Mouse (Mus musculus) ovary, adult 18-20 months (tissue): ENCODE results near the gene Tulp3.
"Not testable (repeated sequence)": the region's sequence is repeated elsewhere in the genome, so short reads cannot be mapped to it uniquely, and the experiment has no call there.

Experiments used
- DNase-seq: peaks from one replicate; pipeline ENCODE4 v3.0.0; 2022; ENCODE audit warnings: low spot score, mixed read lengths

Tulp3 gene

GRCm38 (mm10) chr6:128355726-128356416, at the start of gene Tulp3:
Gene Tulp3, minus strand, starts transcription at chr6:128355851.
- peak; percentile 95 for DNase-seq

DNA sequence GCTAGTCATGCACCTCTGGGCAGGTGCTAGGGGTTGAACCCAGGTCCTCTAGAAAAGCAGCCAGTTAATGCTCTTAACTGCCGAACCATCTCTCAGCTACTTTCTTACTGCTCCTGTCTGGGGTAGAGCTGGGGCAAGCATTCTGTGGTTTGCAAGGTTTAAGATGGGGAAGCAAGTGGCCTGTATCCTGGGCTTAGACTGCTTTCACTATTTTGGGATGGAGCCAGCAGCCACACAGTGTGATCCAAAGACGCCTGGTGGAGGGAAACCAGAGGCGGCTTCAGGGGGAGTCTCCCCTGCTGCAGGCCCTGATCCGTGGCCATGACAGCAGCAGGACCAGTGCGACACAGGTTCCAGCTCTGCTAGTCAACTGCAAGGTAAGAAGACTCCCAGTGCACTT, 49.1 kb upstream of the Tulp3 start:
- no peak for DNase-seq

DNA sequence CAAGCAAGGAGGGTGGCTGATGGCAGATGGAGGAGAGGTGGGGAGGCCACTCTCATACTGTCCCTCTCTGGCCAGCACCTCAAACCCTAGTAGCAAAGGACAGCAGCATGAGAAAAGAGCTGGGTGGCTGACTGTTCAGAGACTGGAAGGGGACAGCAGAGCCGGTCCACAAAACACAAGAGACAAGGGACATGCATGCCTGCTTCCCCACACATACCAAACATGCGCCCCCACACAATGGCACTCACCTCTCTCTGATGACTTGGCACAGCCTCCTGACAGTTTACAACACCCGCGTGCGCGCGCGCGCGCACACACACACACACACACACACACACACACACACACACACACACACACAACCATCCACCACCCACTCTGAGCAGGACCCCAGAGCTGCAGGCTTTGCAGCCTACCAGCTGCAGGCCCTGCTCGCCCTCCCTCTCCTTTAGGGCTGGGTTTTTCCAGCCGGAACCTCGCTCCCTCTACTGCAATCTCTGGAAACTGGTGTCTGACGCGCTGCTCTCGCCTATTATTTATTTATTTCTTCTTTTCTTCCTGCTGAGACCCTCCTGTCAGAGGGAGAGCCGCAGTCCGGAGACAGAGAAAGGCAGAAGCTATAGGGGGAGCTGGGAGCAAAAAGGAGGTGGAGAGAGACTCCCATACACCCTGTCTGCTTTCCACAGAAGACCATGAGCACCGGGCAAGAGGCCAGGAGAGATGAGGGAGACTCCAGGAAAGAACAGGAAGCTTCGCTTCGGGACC, 44.0 kb upstream of the Tulp3 start:
- peak; percentile 37 for DNase-seq

DNA sequence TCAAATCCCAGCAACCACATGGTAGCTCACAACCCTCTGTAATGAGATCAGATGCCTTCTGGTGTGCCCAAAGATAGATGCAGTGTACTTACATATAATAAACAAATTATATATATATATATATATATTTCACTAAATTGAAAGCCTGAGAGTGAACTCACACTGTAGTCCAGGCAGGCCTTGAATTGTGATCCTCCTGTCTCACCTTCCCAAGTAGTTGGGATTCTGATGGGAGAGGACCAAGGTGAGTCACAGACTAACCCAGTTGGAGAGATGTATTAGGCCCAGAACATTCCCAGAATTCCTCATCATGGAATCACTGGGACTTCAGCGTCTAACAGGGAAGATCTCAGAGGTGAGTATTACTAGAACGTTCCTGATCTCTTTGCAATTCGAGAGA, 43.3 kb upstream of the Tulp3 start, which contains the start of gene Nrip2:
Nrip2 (plus strand) TSS at position 301 of the 400 bp plus-strand sequence.
- DNase-seq, result no peak

GRCm38 (mm10) chr6:128397574-128398261, 42.1 kb upstream of the Tulp3 start:
- no peak for DNase-seq

DNA sequence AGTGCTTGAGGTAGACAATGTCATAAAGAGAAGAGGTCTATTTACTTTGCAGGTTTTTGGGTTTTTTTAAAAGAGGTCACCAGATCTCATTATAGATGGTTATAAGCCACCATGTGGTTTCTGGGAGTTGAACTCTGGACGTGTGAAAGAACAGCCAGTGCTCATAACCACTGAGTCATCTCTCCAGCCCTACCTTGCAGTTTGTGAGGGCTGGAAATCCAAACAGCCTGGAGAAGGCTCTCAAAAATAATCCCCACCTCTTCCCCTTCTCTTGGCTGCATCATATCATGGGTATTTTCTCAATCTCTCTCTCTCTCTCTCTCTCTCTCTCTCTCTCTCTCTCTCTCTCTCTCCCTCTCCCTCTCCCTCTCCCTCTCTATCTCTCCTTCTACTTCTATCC, 35.0 kb upstream of the Tulp3 start:
- no peak for DNase-seq

GRCm38 (mm10) chr6:128389185-128389584, 33.5 kb upstream of the Tulp3 start:
- DNase-seq, result no peak

DNA sequence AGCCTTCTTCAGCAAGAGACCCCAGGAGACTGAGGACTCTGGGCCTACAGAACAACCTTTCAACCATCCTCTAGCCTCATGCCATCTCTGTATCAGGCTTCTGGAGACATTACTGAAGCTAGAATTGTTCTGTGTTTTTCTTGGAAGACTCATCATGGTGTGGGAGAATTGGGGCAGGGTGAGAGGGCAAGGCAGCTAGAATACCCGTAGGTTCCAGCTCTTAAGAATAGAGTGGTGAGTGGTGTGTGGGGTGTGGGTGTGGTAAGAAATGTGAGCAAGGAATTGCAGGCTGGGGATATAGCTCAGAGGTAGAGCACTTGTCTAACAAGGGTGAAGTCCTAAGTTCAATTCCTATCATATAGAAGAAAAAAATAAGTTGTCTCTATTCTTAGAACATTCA, 29.4 kb upstream of the Tulp3 start:
- no peak for DNase-seq

- DNase-seq, result no peak
These were observed 28.1 kb upstream of the Tulp3 start for GRCm38 (mm10) chr6:128383752-128384151.

GRCm38 (mm10) chr6:128381254-128381653, 25.6 kb upstream of the Tulp3 start:
- DNase-seq, result no peak

DNA sequence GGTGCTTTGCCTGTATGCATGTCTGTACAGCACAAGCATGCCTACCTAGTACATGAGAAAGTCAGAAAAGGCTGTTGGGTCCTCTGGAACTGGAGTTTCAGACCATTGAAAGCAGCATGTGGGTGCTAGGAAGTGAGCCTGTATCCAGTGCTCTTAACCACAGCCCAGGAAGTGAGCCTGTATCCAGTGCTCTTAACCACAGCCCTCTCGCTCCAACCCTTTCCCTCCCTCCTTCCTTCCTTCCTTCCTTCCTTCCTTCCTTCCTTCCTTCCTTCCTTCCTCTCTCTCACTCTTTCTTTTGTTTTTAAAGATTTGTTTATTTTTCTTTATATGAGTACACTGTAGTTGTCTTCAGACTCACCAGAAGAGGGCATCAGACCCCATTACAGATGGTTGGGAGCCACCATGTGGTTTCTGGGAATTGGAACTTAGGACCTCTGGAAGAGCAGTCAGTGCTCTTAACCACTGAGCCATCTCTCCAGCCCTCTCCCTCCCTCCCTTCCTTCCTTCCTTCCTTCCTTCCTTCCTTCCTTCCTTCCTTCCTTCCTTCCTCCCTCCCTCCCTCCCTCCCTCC, 25.0 kb upstream of the Tulp3 start:
- not testable (repeated sequence) for DNase-seq

DNA sequence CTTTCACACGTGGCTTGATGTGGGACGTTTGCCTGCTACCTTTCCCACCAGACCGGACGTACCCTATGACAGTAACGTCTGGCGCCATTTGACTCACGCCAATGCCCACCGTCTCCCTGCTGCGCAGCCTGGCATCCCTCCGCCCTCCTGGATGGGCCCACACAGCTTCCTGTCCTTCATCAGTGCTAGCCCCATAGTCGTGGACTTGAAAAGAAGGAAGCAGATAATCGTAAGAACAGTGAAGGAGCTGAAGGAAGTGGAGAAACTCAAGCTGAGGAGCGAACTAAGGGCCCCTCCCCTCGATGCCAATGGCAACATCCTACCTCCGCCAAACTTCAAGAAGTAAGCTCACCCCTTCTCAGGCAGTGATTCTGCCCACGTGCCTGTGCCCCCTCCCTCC, 24.0 kb upstream of the Tulp3 start:
- no peak for DNase-seq

DNA sequence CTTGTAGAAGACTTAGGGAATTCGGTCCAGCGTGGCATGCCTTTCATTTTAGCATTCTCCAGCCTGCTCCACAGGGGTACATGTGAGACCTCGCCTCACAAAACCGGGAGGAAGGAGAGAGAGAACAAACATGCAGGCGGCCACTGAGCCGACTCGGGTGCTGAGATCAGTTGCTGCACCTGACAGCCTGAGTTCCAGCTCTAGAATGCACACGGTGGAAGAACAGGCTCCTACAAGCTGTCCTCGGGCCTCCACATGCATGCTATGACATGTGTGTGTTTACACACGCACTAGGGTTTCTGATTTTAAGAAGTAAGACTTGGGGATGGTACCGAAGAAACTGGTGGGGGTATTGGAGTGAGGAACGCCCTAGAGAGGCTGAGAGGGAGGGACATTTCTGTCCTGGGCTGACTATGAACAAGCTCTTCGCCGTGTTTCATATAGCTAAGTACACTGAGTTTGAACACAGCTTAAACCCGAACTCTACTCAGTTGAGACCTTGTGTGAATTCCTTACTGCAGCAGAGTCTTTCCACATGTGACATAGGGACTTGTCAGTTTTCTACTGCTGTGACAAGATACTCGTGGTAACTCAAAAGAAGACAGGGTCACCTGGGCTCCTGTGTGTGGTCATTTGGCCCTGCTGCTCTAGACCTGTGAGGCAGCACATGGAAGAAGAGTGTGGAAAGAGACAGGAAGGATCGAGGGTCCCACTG, 20.9 kb upstream of the Tulp3 start:
- DNase-seq, result no peak

- no peak for DNase-seq
These were observed 19.5 kb upstream of the Tulp3 start, which contains the start of the genes Tex52 and Gm44596 for GRCm38 (mm10) chr6:128375192-128375591. Gene Tex52, plus strand, starts transcription at chr6:128375456. Gene Gm44596, plus strand, starts transcription at chr6:128375503.

DNA sequence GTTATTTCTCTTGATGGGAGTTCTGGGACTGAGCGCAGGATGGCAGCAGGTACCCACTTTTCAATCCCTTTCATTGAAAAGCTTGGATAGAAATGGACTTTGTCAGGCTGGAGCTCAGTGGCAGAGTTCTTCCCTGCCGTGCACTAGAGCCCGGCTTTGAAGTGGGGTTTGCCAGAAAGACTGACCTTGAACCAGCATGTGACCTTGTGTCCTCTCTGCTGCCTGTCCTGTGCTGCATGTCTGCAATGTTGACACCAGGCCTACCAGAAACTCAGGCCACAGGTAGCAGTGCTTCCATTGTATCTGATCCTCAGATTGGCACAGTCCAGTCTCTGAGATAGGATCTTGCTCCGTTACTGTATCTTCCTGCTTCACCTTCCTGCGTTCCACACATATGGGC, 14.4 kb upstream of the Tulp3 start:
- DNase-seq, result no peak

- DNase-seq, result no peak
These were observed 10.8 kb upstream of the Tulp3 start for GRCm38 (mm10) chr6:128366466-128366865.

DNA sequence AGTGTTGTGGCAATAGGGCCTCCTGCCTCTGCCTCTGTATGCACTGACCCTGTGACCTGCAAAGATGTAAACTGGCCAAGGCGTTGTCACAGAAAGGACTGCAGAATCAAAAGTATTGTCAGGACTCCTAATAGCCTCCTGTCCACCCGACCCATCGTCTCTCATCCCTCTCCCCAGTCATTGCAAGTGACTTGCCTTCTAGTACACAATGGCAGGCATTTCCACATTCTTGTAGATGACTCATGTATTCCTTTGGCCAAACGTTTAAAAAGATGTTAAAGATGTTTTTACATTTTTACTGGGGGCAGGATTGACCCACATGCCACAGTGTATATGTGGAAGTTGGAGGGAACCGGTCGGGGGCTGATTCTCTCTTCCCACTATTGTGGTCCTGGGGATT, 9.1 kb upstream of the Tulp3 start:
- no peak for DNase-seq

DNA sequence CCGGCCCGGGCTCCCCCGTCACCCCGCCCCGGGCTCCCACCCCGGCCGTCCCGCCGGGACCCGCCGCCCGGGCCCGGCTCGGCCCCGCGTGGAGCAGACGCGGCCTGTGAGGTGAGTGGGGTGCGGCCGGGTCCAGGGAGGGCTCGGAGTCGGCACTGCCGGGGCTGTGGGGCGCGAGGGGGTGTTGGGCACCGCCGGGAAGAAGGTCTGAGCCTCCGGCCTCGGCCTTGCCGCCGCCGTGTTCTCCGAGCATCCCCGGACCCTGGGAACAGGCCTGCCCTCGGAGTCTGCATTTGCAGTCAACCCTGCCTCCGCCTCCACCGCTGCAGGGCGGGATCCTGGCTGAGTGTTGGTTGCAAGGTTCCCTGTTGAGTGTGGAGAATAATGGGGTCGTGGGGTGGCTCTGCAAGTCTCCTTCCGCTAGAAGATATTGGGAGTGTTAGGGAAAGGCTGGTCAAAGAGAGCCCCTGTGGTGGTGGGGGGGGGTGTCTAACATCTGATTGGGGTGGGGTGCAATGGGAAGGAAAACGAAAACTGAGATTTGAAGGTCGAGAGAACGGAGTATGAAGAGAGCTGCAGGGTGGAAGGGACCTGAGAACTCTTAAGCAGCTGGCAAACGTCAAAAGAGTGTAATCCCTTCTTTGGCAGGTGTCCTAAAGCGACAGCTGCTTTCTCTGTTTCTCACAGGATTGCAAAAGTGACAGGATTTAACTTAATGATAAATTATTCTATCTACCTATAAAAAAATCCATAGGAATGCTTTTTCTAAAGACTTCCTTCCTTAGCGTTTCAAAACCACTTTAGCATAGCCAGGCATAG, 7.6 kb upstream of the Tulp3 start:
- DNase-seq, result no peak

DNA sequence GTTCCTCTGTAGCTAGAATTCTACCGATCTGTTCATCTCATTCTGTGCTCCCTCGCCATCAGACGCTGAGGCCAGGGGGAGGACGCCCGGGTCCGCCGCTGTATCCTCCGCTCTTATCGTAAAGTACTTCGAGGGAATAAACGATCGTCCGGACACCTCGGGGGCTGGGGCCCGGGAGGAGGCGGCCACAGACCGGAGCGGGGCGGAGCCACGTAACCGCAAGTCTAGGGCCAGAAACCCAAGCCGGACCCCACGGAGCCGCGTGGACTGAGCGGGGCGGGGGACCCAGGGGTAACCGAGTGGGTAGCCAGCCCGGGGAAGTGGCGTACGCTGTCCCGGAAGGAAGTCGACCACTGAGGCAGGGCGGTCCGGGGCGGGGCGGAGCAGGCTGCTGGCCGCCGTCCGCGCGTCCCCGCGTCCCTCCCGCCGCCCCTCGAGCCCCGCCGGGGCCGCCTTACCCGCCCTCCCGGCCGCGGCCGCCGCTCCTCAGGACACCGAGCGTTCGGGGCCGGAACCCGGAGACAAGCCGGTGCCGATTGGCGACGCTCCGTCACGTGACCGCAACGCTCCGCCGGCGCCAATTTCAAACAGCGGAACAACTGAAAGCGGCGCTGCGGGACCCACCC, 6.8 kb upstream of the Tulp3 start, which contains the start of the genes Rhno1 and Foxm1:
Rhno1 (minus strand) TSS at position 531 of the 626 bp plus-strand sequence.
Foxm1 (plus strand) TSS at position 587 of the 626 bp plus-strand sequence.
- DNase-seq, result peak; percentile 78

GRCm38 (mm10) chr6:128361901-128362300, 6.2 kb upstream of the Tulp3 start:
- DNase-seq, result no peak
